Mouse (Mus musculus): Measurements from ENCODE around the gene Mrpl39. TPM values are rescaled to one million over a fixed set of nuclear protein-coding genes. Genes with fewer than 3 reads are reported as not detected.
A peak's percentile ranks its signal among the peaks of the same experiment; 100 is the strongest.

Mrpl39 gene
- 27.0 and 29.4 TPM in 2 replicates for polyA plus RNA-seq (2015; fragmentation: Nextera tagmentation; extraction: Ambion mirVana)

- no peaks in the 10 kb centered on the region for H3K27me3 ChIP-seq (replicated peaks; ENCODE audit: insufficient read depth, low read length)
- peaks cover 10% of the 10 kb centered on the region; the same call in 1 of the 2 replicates for H3K36me3 ChIP-seq (ENCODE audit: insufficient read depth, low read length)
- ATAC-seq, result peak; percentile 99
- H3K4me3 ChIP-seq (ENCODE audit: low read depth, low read length), result peak within 1 kb of the TSS; percentile 78
- peak within 1 kb of the TSS; percentile 59 for H3K9ac ChIP-seq (replicated peaks; ENCODE audit: low read depth)
- under 1% methylated on average over 66 of the region's 66 CpGs for WGBS
- H3K27ac ChIP-seq (ENCODE audit: low read length), result peak within 1 kb of the TSS; percentile 75
- no peaks in the 10 kb centered on the region for H3K9me3 ChIP-seq (ENCODE audit: low read length)
- TF ChIP-seq EP300 (IDR thresholded peaks at IDR 0.05) (0 out of 2 replicates have a peak, but pooled peaks have one; percentile 18), CTCF (IDR thresholded peaks at IDR 0.05) (peak; percentile 93)
- peak; percentile 95 for DNase-seq (ENCODE audit: low spot score)
- peaks cover 4% of the 10 kb centered on the region for H3K4me1 ChIP-seq (ENCODE audit: insufficient read depth, low read depth, low read length)
- peak within 1 kb of the TSS; percentile 80 for H3K4me2 ChIP-seq (replicated peaks; ENCODE audit: low read depth, low read length)
Measured at GRCm38 (mm10) chr16:84735166-84736105, at the start of gene Mrpl39. Gene Mrpl39, minus strand, starts transcription at chr16:84735742.

GRCm38 (mm10) chr16:84784966-84785365 is 49.4 kb upstream of the Mrpl39 start:
- 36% methylated on average over 7 of the region's 7 CpGs for WGBS
- H3K27ac ChIP-seq (ENCODE audit: low read length), result no peak overlapping the region
- DNase-seq (ENCODE audit: low spot score) (no peak), ATAC-seq (no peak)
- no peaks in the 10 kb centered on the region for H3K4me1 ChIP-seq (ENCODE audit: insufficient read depth, low read depth, low read length)
- no peak overlapping the region for H3K4me2 ChIP-seq (replicated peaks; ENCODE audit: low read depth, low read length)
- no peaks in the 10 kb centered on the region for H3K9me3 ChIP-seq (ENCODE audit: low read length)
- no peak overlapping the region for H3K4me3 ChIP-seq (ENCODE audit: low read depth, low read length)
- no peaks in the 10 kb centered on the region for H3K27me3 ChIP-seq (replicated peaks; ENCODE audit: insufficient read depth, low read length)
- no peak overlapping the region for H3K9ac ChIP-seq (replicated peaks; ENCODE audit: low read depth)
- no peak for TF ChIP-seq EP300 (IDR thresholded peaks at IDR 0.05)
- no peak for TF ChIP-seq CTCF (IDR thresholded peaks at IDR 0.05)
- H3K36me3 ChIP-seq (ENCODE audit: insufficient read depth, low read length), result no peaks in the 10 kb centered on the region

GRCm38 (mm10) chr16:84783279-84783678 is 47.7 kb upstream of the Mrpl39 start:
- Histone ChIP-seq H3K4me2 (replicated peaks; ENCODE audit: low read depth, low read length) (no peak overlapping the region), H3K4me1 (ENCODE audit: insufficient read depth, low read depth, low read length) (no peaks in the 10 kb centered on the region), H3K4me3 (ENCODE audit: low read depth, low read length) (no peak overlapping the region), H3K9ac (replicated peaks; ENCODE audit: low read depth) (no peak overlapping the region), H3K27me3 (replicated peaks; ENCODE audit: insufficient read depth, low read length) (no peaks in the 10 kb centered on the region), H3K9me3 (ENCODE audit: low read length) (no peaks in the 10 kb centered on the region; the same call in 1 of the 2 replicates), H3K27ac (ENCODE audit: low read length) (no peak overlapping the region), H3K36me3 (ENCODE audit: insufficient read depth, low read length) (no peaks in the 10 kb centered on the region)
- ATAC-seq (no peak), DNase-seq (ENCODE audit: low spot score) (peak; percentile 14)
- TF ChIP-seq EP300 (IDR thresholded peaks at IDR 0.05), result no peak
- TF ChIP-seq CTCF (IDR thresholded peaks at IDR 0.05), result no peak
- WGBS, result 26% methylated on average over 2 of the region's 2 CpGs

- Histone ChIP-seq H3K9ac (replicated peaks; ENCODE audit: low read depth) (no peak overlapping the region), H3K4me2 (replicated peaks; ENCODE audit: low read depth, low read length) (no peak overlapping the region), H3K4me1 (ENCODE audit: insufficient read depth, low read depth, low read length) (no peaks in the 10 kb centered on the region), H3K36me3 (ENCODE audit: insufficient read depth, low read length) (no peaks in the 10 kb centered on the region), H3K4me3 (ENCODE audit: low read depth, low read length) (no peak overlapping the region), H3K27ac (ENCODE audit: low read length) (no peak overlapping the region), H3K9me3 (ENCODE audit: low read length) (no peaks in the 10 kb centered on the region; the same call in 1 of the 2 replicates), H3K27me3 (replicated peaks; ENCODE audit: insufficient read depth, low read length) (no peaks in the 10 kb centered on the region)
- ATAC-seq (no peak), DNase-seq (ENCODE audit: low spot score) (no peak)
- 60% methylated on average over 5 of the region's 5 CpGs for WGBS
- TF ChIP-seq EP300 (IDR thresholded peaks at IDR 0.05), result no peak
- no peak for TF ChIP-seq CTCF (IDR thresholded peaks at IDR 0.05)
Measured at GRCm38 (mm10) chr16:84779718-84780117, 44.2 kb upstream of the Mrpl39 start.

- Histone ChIP-seq H3K36me3 (ENCODE audit: insufficient read depth, low read length) (no peaks in the 10 kb centered on the region), H3K27me3 (replicated peaks; ENCODE audit: insufficient read depth, low read length) (no peaks in the 10 kb centered on the region), H3K4me2 (replicated peaks; ENCODE audit: low read depth, low read length) (no peak overlapping the region), H3K27ac (ENCODE audit: low read length) (no peak overlapping the region), H3K9me3 (ENCODE audit: low read length) (no peaks in the 10 kb centered on the region; the same call in 1 of the 2 replicates), H3K9ac (replicated peaks; ENCODE audit: low read depth) (no peak overlapping the region), H3K4me3 (ENCODE audit: low read depth, low read length) (no peak overlapping the region), H3K4me1 (ENCODE audit: insufficient read depth, low read depth, low read length) (no peaks in the 10 kb centered on the region; the same call in 1 of the 2 replicates)
- ATAC-seq, result no peak
- 81% methylated on average over 6 of the region's 6 CpGs for WGBS
- no peak for TF ChIP-seq EP300 (IDR thresholded peaks at IDR 0.05)
- TF ChIP-seq CTCF (IDR thresholded peaks at IDR 0.05), result no peak
- no peak for DNase-seq (ENCODE audit: low spot score)
Measured at GRCm38 (mm10) chr16:84778861-84779630, 43.5 kb upstream of the Mrpl39 start.

DNA sequence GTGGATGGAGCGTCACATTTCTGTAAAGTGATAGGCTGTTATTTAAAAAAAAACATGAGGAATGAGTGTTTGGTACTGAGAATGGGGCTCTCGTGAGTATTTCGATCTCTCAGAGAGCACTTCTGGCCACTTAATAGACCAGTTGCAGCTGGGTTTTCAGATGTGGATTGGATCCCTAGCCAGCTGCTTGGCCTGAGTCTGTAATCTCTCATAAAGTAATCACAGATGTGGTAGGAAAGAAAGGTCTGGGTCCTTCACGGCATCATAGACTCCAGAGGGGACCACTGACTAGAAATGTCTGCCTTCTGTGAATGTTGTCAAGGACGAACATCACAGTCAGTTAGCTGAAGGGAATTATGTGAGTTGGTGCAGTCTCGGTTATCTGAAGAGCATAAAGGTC is 42.9 kb upstream of the Mrpl39 start:
- no peak for TF ChIP-seq EP300 (IDR thresholded peaks at IDR 0.05)
- no peak for TF ChIP-seq CTCF (IDR thresholded peaks at IDR 0.05)
- 73% methylated on average over 6 of the region's 6 CpGs for WGBS

More for the DNA sequence above, 42.9 kb upstream of the Mrpl39 start:
- no peak overlapping the region for H3K4me2 ChIP-seq (replicated peaks; ENCODE audit: low read depth, low read length)
- H3K27ac ChIP-seq (ENCODE audit: low read length), result no peak overlapping the region
- H3K9me3 ChIP-seq (ENCODE audit: low read length), result no peaks in the 10 kb centered on the region; the same call in 1 of the 2 replicates
- H3K27me3 ChIP-seq (replicated peaks; ENCODE audit: insufficient read depth, low read length), result no peaks in the 10 kb centered on the region
- DNase-seq (ENCODE audit: low spot score) (no peak), ATAC-seq (no peak)
- H3K4me1 ChIP-seq (ENCODE audit: insufficient read depth, low read depth, low read length), result peaks cover 2% of the 10 kb centered on the region; the same call in 1 of the 2 replicates
- H3K4me3 ChIP-seq (ENCODE audit: low read depth, low read length), result no peak overlapping the region
- no peak overlapping the region for H3K9ac ChIP-seq (replicated peaks; ENCODE audit: low read depth)
- H3K36me3 ChIP-seq (ENCODE audit: insufficient read depth, low read length), result no peaks in the 10 kb centered on the region

All from lung, postnatal 0 days (tissue).